Mouse (Mus musculus): ENCODE results near the gene Rbx1.
"Not testable (repeated sequence)": the region's sequence is repeated elsewhere in the genome, so short reads cannot be mapped to it uniquely, and the experiment has no call there.

The Rbx1 gene

DNA sequence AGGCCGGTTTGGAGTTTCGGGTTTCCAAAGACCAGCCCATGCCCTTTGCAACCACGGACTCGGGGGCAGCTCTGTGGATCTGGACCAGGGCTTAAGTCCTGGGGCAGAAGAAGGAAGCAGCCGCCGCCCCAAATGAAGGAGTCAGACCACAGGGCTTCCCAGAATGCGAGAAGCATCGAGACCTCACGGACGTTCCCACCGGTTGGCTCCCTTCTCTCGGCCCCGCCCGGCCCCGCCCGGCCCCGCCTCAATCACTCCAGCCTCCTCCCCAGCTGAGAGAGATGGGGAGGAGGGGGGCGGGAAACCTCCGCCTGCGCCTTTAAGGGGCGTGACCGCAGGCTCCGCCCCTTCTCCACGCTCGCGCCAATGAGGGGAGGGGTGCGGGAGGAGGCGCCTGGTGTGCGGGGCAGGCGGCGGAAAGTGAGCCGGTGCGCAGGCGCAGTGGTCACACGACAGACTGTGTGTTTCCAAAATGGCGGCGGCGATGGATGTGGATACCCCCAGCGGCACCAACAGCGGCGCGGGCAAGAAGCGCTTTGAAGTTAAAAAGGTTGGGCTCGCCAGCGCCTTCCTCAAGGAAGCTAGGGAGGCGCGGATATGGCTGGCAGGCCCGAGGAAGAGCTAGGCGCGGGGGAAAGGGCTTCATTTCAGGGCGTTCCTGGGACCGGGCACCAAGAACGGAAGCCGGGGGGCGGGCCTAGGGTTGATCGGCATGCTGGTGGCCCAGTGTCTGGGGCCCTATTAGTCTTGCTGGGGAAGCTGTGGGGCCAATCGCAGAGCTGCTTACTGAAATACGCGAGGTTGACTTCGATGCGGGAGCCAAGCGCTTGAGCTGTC, at the start of gene Rbx1:
TSS of gene Rbx1 (plus strand) at position 396 of the 837 bp plus-strand sequence.
- DNase-seq (ENCODE audit: low spot score in 2 of 2) = peak; percentile 99

DNA sequence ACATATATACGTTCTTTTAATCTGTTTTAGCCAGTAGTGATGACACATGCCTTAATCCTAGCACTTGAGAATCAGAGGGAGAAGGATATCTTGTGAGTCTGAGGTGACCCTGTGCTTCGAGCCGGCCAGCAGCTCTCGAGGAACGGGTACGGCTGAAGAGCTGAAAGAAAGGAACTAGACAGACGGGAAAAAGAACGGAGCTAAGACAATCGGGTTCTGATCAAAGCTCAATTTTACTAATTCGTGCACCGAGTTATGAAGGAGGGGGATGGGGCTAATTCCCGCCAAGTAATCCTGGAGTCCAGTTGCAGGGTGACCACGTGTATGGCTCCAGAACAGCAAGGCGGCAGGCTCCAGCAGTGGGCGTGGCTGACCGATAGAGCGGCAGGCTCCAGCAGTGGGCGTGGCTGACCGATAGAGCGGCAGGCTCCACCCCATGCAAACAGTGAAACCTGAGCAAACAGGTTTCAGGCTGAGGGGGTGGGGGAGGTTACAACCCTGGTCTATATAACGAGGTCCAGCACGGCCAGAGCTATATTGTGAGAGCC, 49.3 kb upstream of the Rbx1 start:
- peak; percentile 43 to 84 for DNase-seq (ENCODE audit: low spot score in 2 of 2)

DNA sequence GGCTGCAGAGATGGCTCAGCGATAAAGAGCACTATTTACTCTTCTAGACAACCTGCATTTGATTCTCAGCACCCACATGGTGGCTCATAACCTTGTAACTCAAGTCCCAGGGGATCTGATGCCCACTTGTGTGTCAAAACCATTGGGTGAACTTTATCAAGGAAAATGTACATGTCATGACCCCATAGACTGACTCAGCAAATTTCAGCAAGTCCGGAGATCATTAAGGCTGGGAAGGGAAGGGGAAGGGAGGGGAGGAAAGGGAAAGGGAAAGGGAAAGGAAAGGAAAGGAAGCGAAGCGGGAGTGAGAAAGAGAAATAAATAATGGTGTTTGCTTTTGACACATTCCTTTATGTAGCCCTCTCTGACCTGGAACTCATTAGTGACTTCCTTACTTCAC, 48.0 kb upstream of the Rbx1 start:
- no peak for DNase-seq (ENCODE audit: low spot score in 2 of 2)

DNA sequence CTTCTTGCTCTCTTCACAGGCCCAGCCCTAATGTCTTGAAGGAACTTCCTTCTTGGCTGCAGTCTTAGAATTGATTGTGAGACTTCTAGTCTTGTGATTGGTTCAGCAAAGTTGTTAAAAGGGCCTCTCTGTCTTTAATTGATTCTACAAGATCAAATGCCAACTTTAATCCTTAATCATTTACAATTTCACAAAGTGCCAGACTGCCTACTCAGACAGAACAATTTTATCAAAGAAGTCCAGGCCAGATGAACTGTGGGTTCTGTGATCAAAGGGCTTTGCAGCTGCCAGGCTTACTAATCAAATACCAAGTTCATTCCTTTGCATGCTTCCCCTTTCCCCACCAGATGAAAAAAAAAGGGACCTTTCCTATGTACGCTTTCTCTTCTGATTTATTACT, 44.6 kb upstream of the Rbx1 start:
- DNase-seq (ENCODE audit: low spot score in 2 of 2) = no peak

DNA sequence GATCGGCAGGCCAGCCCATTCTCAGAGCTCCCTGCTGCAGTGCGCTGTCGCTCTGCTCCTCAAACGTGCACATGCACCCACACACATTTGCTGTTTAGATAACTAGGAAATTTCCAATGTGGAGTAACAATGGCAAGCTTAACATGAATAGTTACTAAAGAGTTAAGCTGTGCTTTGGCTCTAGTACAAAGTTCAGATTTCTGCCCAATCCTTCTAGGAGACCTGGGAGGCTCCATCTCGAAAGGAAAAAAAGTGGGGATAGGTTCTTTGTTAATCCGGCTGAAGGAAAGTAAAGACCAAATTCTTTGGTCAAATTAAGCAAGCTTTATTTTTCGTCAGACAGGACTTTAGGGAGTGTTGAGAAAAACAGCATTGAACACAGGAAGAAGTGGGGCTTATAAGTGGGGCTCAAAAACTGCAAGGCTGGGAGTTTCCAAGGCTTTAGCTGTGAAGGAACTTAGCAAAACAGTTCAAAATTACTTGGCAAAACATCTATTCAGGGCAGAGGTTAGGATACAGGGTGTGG, 43.9 kb upstream of the Rbx1 start:
- no peak for DNase-seq (ENCODE audit: low spot score in 2 of 2)

DNA sequence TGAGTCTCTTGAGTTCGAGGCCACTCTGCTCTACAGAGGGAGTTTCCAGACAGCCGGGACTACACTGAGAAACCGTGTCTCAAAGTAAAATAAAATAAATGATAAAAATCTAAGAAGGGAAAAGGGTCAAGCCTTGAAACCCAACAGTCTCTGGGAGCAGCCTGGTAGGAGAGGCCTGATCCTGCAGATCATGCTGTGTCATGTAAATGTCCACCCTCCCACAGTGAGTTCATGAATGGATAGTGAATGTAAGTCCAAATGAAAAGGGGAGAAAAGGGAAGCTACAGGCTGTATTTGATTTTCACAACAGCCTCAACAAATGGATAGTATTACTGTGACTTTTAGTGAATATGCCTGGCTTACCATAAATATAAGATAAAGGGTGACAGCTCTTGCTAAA, 40.8 kb upstream of the Rbx1 start:
- no peak for DNase-seq (ENCODE audit: low spot score in 2 of 2)

DNA sequence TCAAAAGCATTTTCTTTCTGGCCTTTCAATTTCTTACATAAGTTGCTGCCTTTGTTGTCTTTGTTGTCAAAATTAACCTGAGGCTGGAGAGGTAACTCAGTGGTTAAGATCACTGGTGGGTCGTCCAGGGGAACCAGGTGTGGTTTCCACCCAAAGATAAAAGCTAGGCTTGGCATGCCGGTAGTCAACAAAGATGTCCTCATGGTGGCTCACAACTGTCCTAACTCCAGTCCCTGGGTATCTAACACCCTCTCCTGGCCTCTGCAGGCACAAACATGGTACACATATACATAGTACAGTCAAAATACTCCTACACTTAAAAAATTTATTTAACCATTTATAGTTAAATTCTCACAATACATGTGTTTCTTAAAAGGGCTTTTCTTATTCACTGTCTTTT, 38.1 kb upstream of the Rbx1 start:
- DNase-seq (ENCODE audit: low spot score in 2 of 2) = no peak

DNA sequence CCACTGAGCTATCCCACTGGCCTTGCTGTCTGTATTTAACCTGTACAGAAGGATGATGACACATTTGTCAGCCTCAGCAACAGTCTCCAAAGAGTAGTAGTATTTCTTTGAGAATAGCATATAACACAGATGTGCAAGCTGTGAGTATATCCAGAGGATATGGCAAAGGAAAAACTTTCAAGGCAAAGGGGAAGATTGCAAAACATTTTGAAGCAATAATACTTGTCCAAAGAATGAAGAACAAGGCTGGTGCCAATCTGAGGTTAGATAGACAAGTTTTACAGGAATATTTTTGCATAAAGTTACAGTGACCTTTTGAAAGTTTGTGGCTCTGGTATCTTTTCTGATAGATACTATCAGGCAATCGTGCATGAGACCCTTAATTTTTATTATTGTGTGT, 34.9 kb upstream of the Rbx1 start:
- DNase-seq (ENCODE audit: low spot score in 2 of 2) = no peak

DNA sequence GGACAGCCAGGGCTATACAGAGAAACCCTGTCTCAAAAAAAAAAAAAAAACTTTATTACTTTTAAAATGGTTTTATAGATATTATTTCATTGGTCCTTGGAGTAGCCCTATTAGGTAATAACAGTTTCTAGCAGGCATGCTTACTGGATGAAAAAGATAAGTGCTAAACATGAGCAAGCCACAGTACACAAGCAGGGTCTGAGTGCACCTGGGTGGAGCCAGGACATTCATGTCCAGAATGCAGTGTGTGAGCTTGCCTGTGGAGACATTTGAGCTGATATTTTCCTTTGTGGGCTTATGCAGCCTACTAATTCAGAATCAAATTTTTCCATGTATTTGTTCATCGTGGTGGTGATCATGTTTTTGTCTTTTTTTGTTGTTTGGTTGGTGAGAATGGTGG, 27.8 kb upstream of the Rbx1 start:
- no peak for DNase-seq (ENCODE audit: low spot score in 2 of 2)

DNA sequence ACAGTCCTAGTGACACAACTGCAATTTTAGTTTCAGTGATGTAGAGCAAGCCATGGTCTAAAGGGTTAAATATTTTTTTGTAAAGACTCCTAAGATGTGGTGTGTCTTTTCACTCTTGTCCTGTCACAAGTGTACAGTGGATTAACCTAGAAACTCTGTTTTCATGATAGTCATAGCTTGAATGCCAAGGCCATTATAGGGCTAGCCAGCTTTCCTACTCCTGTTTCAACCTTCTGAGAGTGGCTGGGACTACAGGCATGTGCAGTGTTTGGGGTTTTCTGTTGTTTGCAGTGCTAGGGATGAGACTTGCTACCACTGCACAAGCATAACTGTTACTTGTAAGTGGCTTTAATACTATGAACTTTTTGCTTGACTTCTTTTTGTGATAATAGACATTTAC, 26.9 kb upstream of the Rbx1 start:
- no peak for DNase-seq (ENCODE audit: low spot score in 2 of 2)

DNA sequence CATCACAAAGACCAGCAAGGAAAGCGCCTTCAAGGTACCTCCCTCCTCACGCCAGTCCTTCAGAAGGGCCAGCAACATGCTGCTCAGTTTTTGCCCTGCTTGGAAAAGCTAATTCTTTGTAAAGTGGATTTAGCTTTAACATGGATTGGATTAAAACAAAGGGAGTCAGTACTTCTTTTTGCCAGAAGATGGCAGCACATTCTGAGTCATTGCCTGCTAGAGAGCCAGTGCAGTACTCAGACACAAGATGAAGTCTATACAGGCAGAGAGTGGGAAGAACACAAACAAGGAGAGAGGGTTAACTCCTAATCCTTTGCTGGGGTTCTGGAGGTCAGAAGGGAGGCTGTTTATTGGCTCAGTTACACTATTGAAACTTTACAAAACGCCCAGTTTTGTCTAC, 17.6 kb upstream of the Rbx1 start:
- peak; percentile 52 to 63 for DNase-seq (ENCODE audit: low spot score in 2 of 2)

DNA sequence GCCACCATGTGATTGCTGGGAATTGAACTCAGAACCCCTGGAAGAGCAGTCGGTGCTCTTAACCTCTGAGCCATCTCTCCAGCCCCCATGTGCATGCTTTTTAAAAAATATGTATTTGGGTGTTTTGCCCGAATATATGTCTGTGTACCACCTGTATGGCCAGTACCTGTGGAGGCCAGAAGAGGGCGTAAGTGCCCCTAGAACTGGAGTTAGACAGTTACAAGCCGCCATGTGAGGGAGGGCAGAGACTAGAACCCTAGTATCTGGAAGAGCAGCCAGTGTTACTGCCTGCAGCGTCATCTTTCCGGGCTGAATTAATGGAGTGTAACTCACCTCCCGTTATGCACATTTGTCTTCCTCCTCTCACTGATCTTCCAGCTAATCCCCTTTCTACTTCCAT, 4.6 kb upstream of the Rbx1 start:
- DNase-seq (ENCODE audit: low spot score in 2 of 2) = peak in 1 of 2 experiments; percentile 30

DNA sequence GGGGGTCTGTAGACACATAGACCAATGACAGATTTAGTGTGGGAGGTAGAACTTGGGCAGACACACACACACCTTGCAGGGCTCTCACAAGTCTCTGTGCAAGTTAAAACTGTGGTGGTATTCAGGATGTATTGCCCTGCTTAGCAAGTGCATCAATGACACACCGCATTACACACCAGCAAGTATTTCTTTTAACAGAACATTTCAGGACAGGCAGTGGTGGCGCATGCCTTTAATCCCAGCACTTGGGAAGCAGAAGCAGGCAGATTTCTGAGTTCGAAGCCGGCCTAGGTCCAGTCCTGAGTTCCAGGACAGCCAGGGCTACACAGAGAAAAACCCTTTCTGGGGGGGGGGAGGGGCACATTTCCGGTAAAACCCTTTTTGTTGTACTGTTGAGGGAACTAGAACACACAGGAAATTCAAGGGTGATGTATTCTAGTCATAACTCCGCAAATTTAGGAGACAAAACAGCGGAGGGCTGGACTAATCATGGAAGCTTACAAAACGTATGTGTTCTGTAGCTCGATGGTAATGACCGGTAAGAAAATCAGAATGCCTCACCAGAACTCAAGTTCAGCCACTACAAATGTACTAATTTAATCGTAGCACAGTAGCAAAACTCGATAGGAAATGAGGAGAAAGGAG, 958 bp upstream of the Rbx1 start:
- DNase-seq (ENCODE audit: low spot score in 2 of 2) = no peak

DNA sequence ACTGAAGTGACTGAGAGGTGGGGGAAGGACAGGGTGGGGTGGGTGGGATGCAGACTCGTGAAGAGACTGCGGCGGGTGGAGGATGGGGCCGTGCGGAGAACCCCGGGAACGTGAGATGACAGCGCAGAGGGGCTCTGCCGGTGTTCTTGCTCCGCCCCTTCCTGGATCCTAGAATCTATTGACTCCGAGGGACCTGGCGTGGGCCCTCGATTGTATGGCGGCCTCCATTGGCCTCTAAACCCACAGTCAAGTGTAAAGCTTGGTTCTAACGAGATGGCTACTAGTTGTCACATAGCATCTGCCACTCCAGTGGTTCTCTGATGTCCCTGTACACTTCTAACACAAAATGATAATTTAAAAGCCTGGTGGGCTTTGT, 630 bp downstream of the Rbx1 start:
- DNase-seq (ENCODE audit: low spot score in 2 of 2) = no peak

DNA sequence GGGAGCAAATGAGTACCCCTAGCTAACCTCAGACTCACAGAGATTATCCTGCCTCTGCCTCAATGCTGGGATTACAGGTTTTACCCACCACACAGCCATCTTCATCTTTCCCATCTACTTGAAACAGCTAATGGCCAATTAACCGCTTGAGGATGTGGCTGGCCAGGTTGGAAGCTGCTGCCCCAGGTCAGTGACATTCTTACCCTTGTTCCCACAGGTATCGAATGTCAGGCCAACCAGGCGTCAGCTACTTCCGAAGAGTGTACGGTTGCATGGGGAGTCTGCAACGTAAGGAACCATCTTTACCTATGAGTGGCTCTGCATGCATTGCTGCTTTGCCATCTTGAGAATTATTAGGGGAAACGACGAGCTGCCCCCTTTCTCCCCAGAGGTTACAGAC, 4.6 kb downstream of the Rbx1 start:
- DNase-seq (ENCODE audit: low spot score in 2 of 2) = no peak

DNA sequence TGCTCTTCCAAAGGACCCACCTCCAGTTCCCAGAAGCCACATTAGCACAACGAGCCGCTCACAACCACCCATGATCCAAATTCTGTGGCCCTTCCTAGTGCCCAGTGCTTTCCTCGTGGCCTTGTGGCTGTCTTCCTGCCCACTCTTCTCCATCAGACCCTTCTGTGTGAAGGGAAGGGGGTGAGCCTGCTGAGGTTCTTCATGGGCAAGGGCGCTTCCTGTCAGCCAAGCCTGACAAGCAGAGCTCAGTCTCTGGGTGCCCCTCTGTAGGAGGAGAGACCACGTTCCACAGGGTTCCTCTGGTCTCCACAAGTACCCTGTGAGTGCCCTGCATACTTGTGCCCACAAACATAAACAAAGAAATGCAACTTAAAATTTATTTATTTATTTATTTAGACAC, 6.2 kb downstream of the Rbx1 start:
- DNase-seq (ENCODE audit: low spot score in 2 of 2) = no peak

DNA sequence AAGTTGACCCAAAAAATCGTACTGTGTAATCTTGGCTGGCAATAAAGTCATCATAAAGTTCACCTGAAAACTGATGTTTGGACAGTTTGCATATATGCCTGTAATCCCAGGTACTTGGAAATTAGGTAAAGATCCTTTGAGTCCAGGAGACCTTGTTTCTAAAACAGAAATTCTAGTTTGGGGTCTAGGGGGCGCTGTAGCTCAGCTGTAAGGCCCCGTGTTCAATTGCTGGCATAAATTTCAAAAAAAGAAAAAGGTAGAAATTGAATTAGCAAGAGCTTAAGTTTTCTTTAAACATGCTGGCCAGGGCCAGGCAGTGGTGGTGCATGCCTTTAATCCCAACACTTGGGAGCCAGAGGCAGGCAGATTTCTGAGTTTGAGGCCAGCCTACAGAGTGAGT, 9.6 kb downstream of the Rbx1 start:
- DNase-seq (ENCODE audit: low spot score in 2 of 2) = peak in 1 of 2 experiments; percentile 56

DNA sequence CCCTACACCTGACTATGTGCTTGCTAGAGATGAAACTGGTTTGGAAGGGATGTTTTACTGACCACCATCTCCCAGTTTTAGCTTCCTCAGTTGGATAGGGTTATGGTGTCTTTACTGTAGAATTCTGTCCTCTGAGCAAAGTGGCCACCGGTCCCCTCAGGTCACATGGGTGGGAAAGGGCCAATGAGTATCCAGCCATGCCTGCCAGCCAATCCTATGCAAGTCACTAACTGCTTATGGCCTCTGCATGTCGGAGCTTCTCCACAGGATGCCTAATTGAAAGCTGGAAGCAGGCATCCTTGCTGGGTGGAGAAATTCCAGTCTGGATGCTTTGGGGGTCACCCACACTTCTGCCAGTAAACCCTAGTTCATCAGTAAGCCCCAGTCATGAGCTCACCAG, 10.5 kb downstream of the Rbx1 start:
- no peak for DNase-seq (ENCODE audit: low spot score in 2 of 2)

DNA sequence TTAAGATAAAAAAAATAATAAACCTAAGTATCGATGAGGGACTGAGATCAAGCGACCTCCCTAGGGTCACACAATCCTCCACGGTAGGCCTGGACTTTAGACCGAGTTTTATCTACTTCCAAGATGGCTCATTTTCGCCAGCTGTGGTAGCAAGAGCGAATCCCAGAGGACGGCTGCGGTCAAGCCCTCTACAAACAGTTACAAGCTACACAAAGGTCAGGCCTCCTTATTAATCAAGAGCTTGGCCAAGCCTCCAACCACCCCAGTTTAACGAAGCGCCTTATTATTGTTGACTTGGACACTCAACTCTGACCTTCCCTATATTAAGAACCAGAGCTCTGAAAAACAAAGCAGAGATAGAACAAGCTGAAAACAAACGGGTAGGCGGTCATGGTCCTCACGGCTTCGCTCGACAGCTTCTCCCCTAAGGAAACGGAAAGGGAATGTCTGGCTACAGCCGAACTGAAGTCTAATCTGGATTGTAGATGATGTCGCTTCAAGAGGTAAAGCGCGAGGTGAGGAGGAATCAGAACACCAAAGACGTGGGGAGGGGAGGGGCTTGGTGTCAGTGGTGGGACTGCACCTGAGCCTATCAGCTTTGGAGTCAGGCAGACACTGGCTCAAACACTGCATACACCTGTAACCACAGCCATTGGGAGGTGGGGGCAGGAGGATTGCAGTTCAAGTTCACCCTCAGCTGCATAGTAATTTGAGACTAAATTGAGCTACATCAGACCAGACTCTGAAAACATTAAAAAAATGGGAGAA, 13.5 kb downstream of the Rbx1 start:
- no peak for DNase-seq (ENCODE audit: low spot score in 2 of 2)

DNA sequence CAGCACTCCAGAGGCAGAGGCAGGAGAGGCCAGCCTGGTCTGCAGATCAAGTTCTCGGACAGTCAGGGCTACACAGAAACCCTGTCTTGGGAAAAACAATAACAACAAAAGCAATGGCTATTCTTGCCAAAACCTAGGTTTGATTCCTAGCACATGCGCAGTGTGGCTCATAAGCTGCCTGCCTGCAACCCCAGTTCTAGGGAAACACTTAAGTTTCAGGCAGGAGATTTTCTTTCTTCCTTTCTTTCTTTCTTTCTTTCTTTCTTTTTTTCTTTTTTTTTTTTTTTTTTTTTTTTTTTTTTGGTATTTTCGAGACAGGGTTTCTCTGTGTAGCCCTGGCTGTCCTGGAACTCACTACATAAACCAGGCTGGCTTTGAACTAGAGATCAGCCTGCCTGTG, 14.2 kb downstream of the Rbx1 start:
- DNase-seq (ENCODE audit: low spot score in 2 of 2) = not testable (repeated sequence)

DNA sequence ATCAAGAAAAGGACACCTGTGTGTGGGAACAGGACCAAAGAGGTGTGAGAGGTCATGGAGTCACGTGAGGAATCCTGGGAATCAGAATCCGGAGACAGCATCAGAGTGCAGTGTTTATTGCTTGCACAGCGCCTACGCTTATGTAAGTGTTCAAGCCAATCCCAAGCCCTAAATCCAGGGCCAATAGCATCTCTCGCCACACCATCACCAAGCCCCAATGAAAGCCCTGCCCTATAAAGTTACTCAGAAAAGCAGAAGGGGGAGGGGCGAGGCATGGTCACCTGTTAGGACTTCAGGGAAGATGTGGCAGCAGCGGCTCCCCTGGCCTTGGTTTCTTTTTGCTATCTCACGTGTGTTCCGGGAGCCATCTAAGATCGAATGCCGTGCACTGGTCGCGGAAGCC, 14.9 kb downstream of the Rbx1 start:
- DNase-seq (ENCODE audit: low spot score in 2 of 2) = peak; percentile 20 to 80

DNA sequence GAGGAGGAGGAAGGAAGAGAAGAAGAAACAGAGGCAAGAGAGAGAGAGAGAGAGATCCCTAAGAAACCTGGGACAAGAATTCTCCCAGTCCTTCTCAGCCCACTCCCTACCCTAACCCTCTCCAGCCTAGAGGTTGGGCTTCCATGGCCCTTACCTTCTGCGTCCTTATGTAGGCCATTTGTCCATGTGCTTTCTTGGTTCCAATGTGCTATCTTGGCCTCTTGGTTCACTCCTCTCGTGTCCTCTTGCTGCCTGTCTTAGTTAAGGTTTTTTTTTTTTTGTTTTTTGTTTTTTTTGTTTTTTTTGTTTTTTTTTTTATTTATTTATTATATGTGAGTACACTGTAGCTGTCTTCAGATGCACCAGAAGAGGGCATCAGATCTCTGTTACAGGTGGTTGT, 16.9 kb downstream of the Rbx1 start:
- DNase-seq (ENCODE audit: low spot score in 2 of 2) = no peak
